Mouse (Mus musculus) testis, adult 2 months (tissue): ENCODE results near the gene Rpl26.

Experiments
- CTCF ChIP-seq: fragments of 200-500 bp; IDR thresholded peaks from 2 replicates; pipeline ENCODE4 v1.5.1; 2012; ENCODE audit warnings: low read depth, mild to moderate bottlenecking, inconsistent platforms, low read length, moderate library complexity; ENCODE audit not compliant: control insufficient read depth, insufficient read depth, insufficient replicate concordance
- POLR2A ChIP-seq: fragments of 200-500 bp; IDR thresholded peaks from 2 replicates; pipeline ENCODE4 v1.6.1; 2012; ENCODE audit warnings: low read depth, mild to moderate bottlenecking, inconsistent platforms, low read length, moderate library complexity; ENCODE audit not compliant: control insufficient read depth

DNA sequence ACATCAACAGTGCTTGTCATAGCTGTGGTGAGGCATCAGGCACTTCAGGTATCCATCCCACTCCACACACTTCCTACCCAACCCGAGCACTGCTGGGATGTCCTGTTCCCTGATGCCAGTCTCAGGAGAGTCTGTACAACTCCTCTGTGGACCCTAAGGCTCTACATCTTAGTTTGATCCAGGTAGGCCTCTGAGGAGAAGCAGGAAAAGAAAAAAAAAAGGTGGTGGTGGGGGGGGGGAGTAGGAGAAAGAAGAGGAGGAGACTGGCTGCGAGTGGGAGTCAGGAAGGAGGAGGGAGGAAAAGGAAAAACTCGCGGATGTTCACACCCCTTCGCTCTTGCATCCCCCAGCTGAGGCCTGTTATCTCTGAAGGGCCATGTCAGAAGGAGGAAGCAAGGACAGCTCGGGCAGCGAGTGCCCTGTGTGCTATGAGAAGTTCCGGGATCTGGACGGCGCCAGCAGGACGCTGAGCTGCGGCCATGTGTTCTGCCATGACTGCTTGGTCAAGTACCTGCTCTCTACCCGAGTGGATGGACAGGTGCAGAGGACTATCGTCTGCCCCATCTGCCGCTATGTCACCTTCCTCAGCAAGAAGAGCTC lies 9.1 kb upstream of the Rpl26 start:
- no peak for TF ChIP-seq CTCF
- TF ChIP-seq POLR2A: no peak
